Mouse (Mus musculus): ENCODE results near the gene Rgs6. TPM values are rescaled to one million over a fixed set of nuclear protein-coding genes. Genes with fewer than 3 reads are reported as not detected.

The Rgs6 gene
- polyA plus RNA-seq, 1 experiment = 0.58 TPM

DNA sequence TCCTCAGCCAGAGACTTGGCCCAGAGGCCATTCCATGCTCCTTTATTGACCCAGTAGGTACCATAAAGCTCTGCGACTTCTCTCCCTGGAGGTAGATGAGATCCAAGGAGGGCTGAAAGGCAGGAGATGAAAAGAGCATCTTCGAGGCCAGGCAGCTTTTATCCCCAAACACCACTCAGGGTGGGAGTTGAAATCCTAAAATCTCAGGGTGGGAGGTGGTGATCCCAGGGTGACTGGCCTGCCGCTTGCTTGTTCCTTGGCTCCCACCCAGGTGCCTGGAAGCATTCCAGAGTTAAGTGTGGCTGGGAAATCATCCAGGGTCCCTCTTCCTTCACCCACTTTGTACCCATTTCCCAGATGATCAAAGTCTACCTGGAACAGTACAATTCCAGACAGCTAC is 525.9 kb downstream of the Rgs6 start:
- H3K4me3 ChIP-seq (ENCODE audit: low read depth, low read length) = no peak overlapping the region
- no peak overlapping the region for H3K27ac ChIP-seq (ENCODE audit: insufficient read depth, low read length)
- no peak overlapping the region for H3K9ac ChIP-seq (ENCODE audit: low read depth, poor library complexity, severe bottlenecking)
- no peaks in the 10 kb centered on the region for H3K9me3 ChIP-seq (replicated peaks; ENCODE audit: control insufficient read depth, insufficient read depth, low read length, poor library complexity, severe bottlenecking)
- H3K36me3 ChIP-seq (ENCODE audit: control insufficient read depth, insufficient read depth, low read length, poor library complexity, severe bottlenecking) = no peaks in the 10 kb centered on the region
- H3K4me1 ChIP-seq (ENCODE audit: control insufficient read depth, insufficient read depth, low read length) = no peaks in the 10 kb centered on the region
- H3K27me3 ChIP-seq (ENCODE audit: control insufficient read depth, insufficient read depth, low read length, poor library complexity, severe bottlenecking) = no peaks in the 10 kb centered on the region
- no peak for TF ChIP-seq CTCF (IDR thresholded peaks at IDR 0.05; ENCODE audit: low read depth, low read length)

DNA sequence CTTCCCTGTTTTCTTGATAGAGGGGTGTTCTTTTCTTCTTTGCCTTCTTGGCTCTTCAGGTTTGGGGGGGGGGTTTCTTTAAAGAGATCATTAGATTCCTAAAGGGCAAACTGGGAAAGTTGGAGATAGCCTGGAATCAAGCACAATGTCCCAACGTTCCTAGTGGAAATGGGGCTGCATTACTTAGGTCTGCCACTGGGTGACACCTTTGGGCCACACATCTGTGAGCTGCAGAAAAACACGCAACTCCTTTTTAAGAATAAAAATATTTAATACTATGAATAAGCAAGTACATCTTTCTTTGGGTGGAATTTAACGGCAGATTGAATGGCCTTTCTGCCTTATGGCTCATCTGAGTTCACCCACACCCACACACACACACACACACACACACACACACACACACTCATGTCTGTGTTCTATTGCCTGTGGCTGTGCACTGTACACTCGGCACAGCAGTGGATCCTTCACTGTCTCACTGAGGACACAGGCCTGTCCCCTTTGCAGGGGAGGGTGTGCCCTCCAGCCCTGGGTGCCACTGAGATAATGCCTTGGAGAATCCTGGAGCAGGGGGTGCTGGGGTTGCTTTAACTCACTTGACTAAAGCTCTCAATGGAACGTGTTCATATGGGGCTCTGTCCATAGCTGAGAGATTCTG is 526.4 kb downstream of the Rgs6 start:
- no peaks in the 10 kb centered on the region for H3K36me3 ChIP-seq (ENCODE audit: control insufficient read depth, insufficient read depth, low read length, poor library complexity, severe bottlenecking)
- no peaks in the 10 kb centered on the region for H3K9me3 ChIP-seq (replicated peaks; ENCODE audit: control insufficient read depth, insufficient read depth, low read length, poor library complexity, severe bottlenecking)
- no peaks in the 10 kb centered on the region for H3K27me3 ChIP-seq (ENCODE audit: control insufficient read depth, insufficient read depth, low read length, poor library complexity, severe bottlenecking)
- no peak overlapping the region for H3K9ac ChIP-seq (ENCODE audit: low read depth, poor library complexity, severe bottlenecking)
- no peak overlapping the region for H3K4me3 ChIP-seq (ENCODE audit: low read depth, low read length)
- peak; percentile 59 for TF ChIP-seq CTCF (IDR thresholded peaks at IDR 0.05; ENCODE audit: low read depth, low read length)
- TF ChIP-seq POLR2A (IDR thresholded peaks at IDR 0.05; ENCODE audit: insufficient read depth, low read length) = no peak
- no peak for TF ChIP-seq EP300 (IDR thresholded peaks at IDR 0.05; ENCODE audit: insufficient read depth, low read depth, low read length)
- H3K4me1 ChIP-seq (ENCODE audit: control insufficient read depth, insufficient read depth, low read length) = no peaks in the 10 kb centered on the region
- no peak overlapping the region for H3K27ac ChIP-seq (ENCODE audit: insufficient read depth, low read length)

DNA sequence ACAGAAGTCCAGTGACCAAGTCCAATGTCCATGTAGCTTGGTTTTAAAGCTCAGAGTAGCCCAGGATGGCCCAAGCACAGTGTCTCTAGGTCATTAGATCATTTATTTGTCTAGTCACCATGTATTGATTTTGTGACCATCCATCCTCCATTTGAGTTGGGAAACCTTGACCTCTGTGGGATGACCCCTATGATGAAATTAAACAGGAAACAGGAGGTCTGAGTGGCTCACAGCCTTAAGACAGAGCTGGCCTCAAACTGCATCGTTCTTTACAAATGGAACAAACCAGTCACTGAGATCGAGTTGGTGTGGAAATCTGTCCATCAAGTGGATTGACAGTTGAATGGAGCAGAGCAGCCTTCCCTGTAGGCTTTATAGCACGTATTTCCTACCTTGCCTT is 536.0 kb downstream of the Rgs6 start:
- Histone ChIP-seq H3K4me1 (ENCODE audit: control insufficient read depth, insufficient read depth, low read length) (no peaks in the 10 kb centered on the region), H3K36me3 (ENCODE audit: control insufficient read depth, insufficient read depth, low read length, poor library complexity, severe bottlenecking) (no peaks in the 10 kb centered on the region), H3K9me3 (replicated peaks; ENCODE audit: control insufficient read depth, insufficient read depth, low read length, poor library complexity, severe bottlenecking) (no peaks in the 10 kb centered on the region), H3K9ac (ENCODE audit: low read depth, poor library complexity, severe bottlenecking) (no peak overlapping the region), H3K27ac (ENCODE audit: insufficient read depth, low read length) (no peak overlapping the region), H3K4me3 (ENCODE audit: low read depth, low read length) (no peak overlapping the region), H3K27me3 (ENCODE audit: control insufficient read depth, insufficient read depth, low read length, poor library complexity, severe bottlenecking) (no peaks in the 10 kb centered on the region)
- no peak for TF ChIP-seq EP300 (IDR thresholded peaks at IDR 0.05; ENCODE audit: insufficient read depth, low read depth, low read length)
- no peak for TF ChIP-seq CTCF (IDR thresholded peaks at IDR 0.05; ENCODE audit: low read depth, low read length)

DNA sequence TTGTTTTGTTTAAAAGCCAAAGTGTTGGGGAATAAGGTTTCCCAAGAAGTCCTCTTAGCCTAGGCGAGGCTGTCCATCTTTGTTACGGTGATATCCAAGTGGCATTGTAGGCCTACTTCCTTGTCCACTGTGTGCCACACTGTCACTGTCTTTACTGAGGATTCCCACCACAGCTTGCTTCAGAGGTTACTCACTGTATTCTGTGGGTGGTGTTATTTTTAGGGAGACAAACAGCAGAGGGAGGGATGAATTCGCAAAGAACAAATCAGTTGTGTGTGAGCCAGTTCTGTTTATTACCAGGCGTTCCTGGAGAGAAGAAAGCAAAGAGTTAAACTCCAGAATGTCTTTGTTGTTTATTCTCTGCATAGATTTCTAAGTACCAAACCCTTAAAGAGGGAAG is 537.2 kb downstream of the Rgs6 start:
- Histone ChIP-seq H3K27ac (ENCODE audit: insufficient read depth, low read length) (no peak overlapping the region), H3K27me3 (ENCODE audit: control insufficient read depth, insufficient read depth, low read length, poor library complexity, severe bottlenecking) (no peaks in the 10 kb centered on the region), H3K4me3 (ENCODE audit: low read depth, low read length) (no peak overlapping the region), H3K4me1 (ENCODE audit: control insufficient read depth, insufficient read depth, low read length) (no peaks in the 10 kb centered on the region), H3K36me3 (ENCODE audit: control insufficient read depth, insufficient read depth, low read length, poor library complexity, severe bottlenecking) (no peaks in the 10 kb centered on the region), H3K9ac (ENCODE audit: low read depth, poor library complexity, severe bottlenecking) (no peak overlapping the region), H3K9me3 (replicated peaks; ENCODE audit: control insufficient read depth, insufficient read depth, low read length, poor library complexity, severe bottlenecking) (no peaks in the 10 kb centered on the region)
- no peak for TF ChIP-seq EP300 (IDR thresholded peaks at IDR 0.05; ENCODE audit: insufficient read depth, low read depth, low read length)
- no peak for TF ChIP-seq CTCF (IDR thresholded peaks at IDR 0.05; ENCODE audit: low read depth, low read length)
- no peak for TF ChIP-seq POLR2A (IDR thresholded peaks at IDR 0.05; ENCODE audit: insufficient read depth, low read length)

DNA sequence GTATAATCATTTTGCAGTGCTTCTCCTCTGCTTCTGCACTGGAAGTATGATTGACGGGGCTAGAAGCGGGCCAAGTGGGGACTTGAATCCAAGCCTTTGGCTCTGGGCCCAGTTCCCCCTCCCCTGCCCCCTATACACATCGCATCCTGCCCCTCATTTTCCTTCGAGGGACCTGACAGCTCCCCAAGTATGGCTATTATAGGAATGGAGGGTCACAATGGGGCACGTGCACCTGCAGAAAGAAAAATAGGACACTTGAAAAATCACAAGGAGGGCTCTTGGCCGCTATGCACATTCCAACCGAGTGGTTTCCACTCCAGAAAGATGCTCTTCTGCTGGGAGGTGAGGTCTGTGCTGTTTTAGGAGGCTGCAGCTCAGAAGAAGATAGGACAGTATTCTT is 538.8 kb downstream of the Rgs6 start:
- H3K27ac ChIP-seq (ENCODE audit: insufficient read depth, low read length) = no peak overlapping the region
- no peaks in the 10 kb centered on the region for H3K27me3 ChIP-seq (ENCODE audit: control insufficient read depth, insufficient read depth, low read length, poor library complexity, severe bottlenecking)
- TF ChIP-seq EP300 (IDR thresholded peaks at IDR 0.05; ENCODE audit: insufficient read depth, low read depth, low read length) (no peak), CTCF (IDR thresholded peaks at IDR 0.05; ENCODE audit: low read depth, low read length) (no peak), POLR2A (IDR thresholded peaks at IDR 0.05; ENCODE audit: insufficient read depth, low read length) (no peak)
- no peak overlapping the region for H3K4me3 ChIP-seq (ENCODE audit: low read depth, low read length)
- no peaks in the 10 kb centered on the region for H3K4me1 ChIP-seq (ENCODE audit: control insufficient read depth, insufficient read depth, low read length)
- no peaks in the 10 kb centered on the region for H3K9me3 ChIP-seq (replicated peaks; ENCODE audit: control insufficient read depth, insufficient read depth, low read length, poor library complexity, severe bottlenecking)
- no peak overlapping the region for H3K9ac ChIP-seq (ENCODE audit: low read depth, poor library complexity, severe bottlenecking)
- H3K36me3 ChIP-seq (ENCODE audit: control insufficient read depth, insufficient read depth, low read length, poor library complexity, severe bottlenecking) = no peaks in the 10 kb centered on the region

DNA sequence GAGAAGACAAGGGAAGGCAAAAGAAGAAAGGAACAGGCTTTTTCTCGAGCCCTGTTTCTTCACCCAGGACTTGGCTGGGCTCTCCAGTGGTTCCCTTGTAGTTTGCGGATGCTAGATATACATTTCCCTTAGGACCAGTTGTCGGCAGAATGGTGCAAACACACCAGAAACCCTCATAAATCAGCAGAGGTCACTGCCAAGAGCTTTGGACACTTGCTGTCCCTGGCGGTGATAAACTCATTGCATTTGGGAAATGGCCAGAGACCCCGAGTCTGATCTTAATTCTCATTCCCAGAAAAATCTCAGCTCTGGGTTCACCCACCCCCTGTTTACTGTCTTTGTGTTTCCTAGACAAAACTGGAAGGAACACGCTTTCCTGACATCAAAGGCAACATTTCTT is 539.9 kb downstream of the Rgs6 start:
- TF ChIP-seq EP300 (IDR thresholded peaks at IDR 0.05; ENCODE audit: insufficient read depth, low read depth, low read length) (no peak), POLR2A (IDR thresholded peaks at IDR 0.05; ENCODE audit: insufficient read depth, low read length) (no peak), CTCF (IDR thresholded peaks at IDR 0.05; ENCODE audit: low read depth, low read length) (no peak)
- Histone ChIP-seq H3K4me3 (ENCODE audit: low read depth, low read length) (no peak overlapping the region), H3K36me3 (ENCODE audit: control insufficient read depth, insufficient read depth, low read length, poor library complexity, severe bottlenecking) (no peaks in the 10 kb centered on the region), H3K27ac (ENCODE audit: insufficient read depth, low read length) (no peak overlapping the region), H3K27me3 (ENCODE audit: control insufficient read depth, insufficient read depth, low read length, poor library complexity, severe bottlenecking) (no peaks in the 10 kb centered on the region), H3K4me1 (ENCODE audit: control insufficient read depth, insufficient read depth, low read length) (no peaks in the 10 kb centered on the region), H3K9ac (ENCODE audit: low read depth, poor library complexity, severe bottlenecking) (no peak overlapping the region), H3K9me3 (replicated peaks; ENCODE audit: control insufficient read depth, insufficient read depth, low read length, poor library complexity, severe bottlenecking) (no peaks in the 10 kb centered on the region)

Data from ES-Bruce4 (cell line).